Mouse (Mus musculus) CD4-positive helper T cell, adult 2 months (primary cell): ENCODE measurements at regions not wholly inside any gene's neighbourhood (a gene's known extent, or its start where the extent isn't known, plus 50 kb on each side); places are given as distances from the start of the nearest gene placed in this dataset.

Source experiments
- DNase-seq: peaks from one replicate; pipeline ENCODE4 v3.0.0-alpha.2; 2012; ENCODE audit warnings: low read depth, missing footprints, low spot score

GRCm38 (mm10) chr13:112001155-112002025 is 192.6 kb upstream of the Map3k1 start:
- peak; percentile 90 for DNase-seq

GRCm38 (mm10) chr13:112002661-112003347 is 194.0 kb upstream of the Map3k1 start:
- DNase-seq, result peak; percentile 63

GRCm38 (mm10) chr13:112003445-112003844 is 194.7 kb upstream of the Map3k1 start:
- no peak for DNase-seq

- DNase-seq, result peak; percentile 10
These were observed 195.3 kb upstream of the Map3k1 start for GRCm38 (mm10) chr13:112004126-112004525.

- no peak for DNase-seq
These were observed 196.6 kb upstream of the Map3k1 start for GRCm38 (mm10) chr13:112005421-112005820.

- no peak for DNase-seq
These were observed 200.0 kb upstream of the Map3k1 start for GRCm38 (mm10) chr13:112008806-112009205.

GRCm38 (mm10) chr13:112009288-112009687 is 200.5 kb upstream of the Map3k1 start:
- DNase-seq, result no peak

GRCm38 (mm10) chr13:112010464-112010863 is 201.7 kb upstream of the Map3k1 start:
- DNase-seq, result no peak

GRCm38 (mm10) chr13:112012640-112013039 is 203.8 kb upstream of the Map3k1 start:
- no peak for DNase-seq

- DNase-seq, result no peak
These were observed 206.3 kb upstream of the Map3k1 start for GRCm38 (mm10) chr13:112015083-112015482.

GRCm38 (mm10) chr13:112016280-112016679 is 207.5 kb upstream of the Map3k1 start:
- no peak for DNase-seq

GRCm38 (mm10) chr13:112018497-112019281 is 209.9 kb upstream of the Map3k1 start:
- DNase-seq, result no peak

- DNase-seq, result no peak
These were observed 210.8 kb upstream of the Map3k1 start for GRCm38 (mm10) chr13:112019575-112019974.

GRCm38 (mm10) chr13:112023171-112023570 is 214.4 kb upstream of the Map3k1 start:
- DNase-seq, result no peak

- DNase-seq, result no peak
These were observed 216.1 kb upstream of the Map3k1 start for GRCm38 (mm10) chr13:112024667-112025585.

GRCm38 (mm10) chr13:112025586-112025950 is 216.8 kb upstream of the Map3k1 start:
- no peak for DNase-seq

GRCm38 (mm10) chr13:112027736-112028135 is 218.9 kb upstream of the Map3k1 start:
- no peak for DNase-seq

GRCm38 (mm10) chr13:112031061-112031460 is 222.3 kb upstream of the Map3k1 start:
- no peak for DNase-seq

GRCm38 (mm10) chr13:112031631-112032320 is 223.0 kb upstream of the Map3k1 start:
- no peak for DNase-seq

- no peak for DNase-seq
These were observed 229.1 kb upstream of the Map3k1 start for GRCm38 (mm10) chr13:112037731-112038380.
